Mouse (Mus musculus): Measurements from ENCODE around the gene Sptbn4. TPM values are rescaled to one million over a fixed set of nuclear protein-coding genes. Genes with fewer than 3 reads are reported as not detected.

Gene Sptbn4
- polyA plus RNA-seq, 1 experiment: 0.20 TPM

- Histone ChIP-seq H3K4me1 (ENCODE audit: control insufficient read depth, insufficient read depth, insufficient read length, low read length) (peaks cover 24% of the 10 kb centered on the region), H3K27ac (replicated peaks; ENCODE audit: low read depth, low read length) (peak overlapping the region; percentile 48), H3K4me3 (ENCODE audit: insufficient read depth, low read depth, low read length) (no peak overlapping the region)
These were observed 119.3 kb downstream of the Sptbn4 start for GRCm38 (mm10) chr7:27328161-27328560.

GRCm38 (mm10) chr7:27327500-27327899 is 120.0 kb downstream of the Sptbn4 start:
- H3K27ac ChIP-seq (replicated peaks; ENCODE audit: low read depth, low read length): no peak overlapping the region; the same call in 1 of the 2 replicates
- H3K4me1 ChIP-seq (ENCODE audit: control insufficient read depth, insufficient read depth, insufficient read length, low read length): peaks cover 26% of the 10 kb centered on the region
- no peak overlapping the region for H3K4me3 ChIP-seq (ENCODE audit: insufficient read depth, low read depth, low read length)

- Histone ChIP-seq H3K27ac (replicated peaks; ENCODE audit: low read depth, low read length) (peak overlapping the region; percentile 72), H3K4me3 (ENCODE audit: insufficient read depth, low read depth, low read length) (peak overlapping the region; percentile 39), H3K4me1 (ENCODE audit: control insufficient read depth, insufficient read depth, insufficient read length, low read length) (peaks cover 27% of the 10 kb centered on the region)
These were observed 121.2 kb downstream of the Sptbn4 start for GRCm38 (mm10) chr7:27326101-27326880.

GRCm38 (mm10) chr7:27325697-27326096 is 121.8 kb downstream of the Sptbn4 start:
- Histone ChIP-seq H3K27ac (replicated peaks; ENCODE audit: low read depth, low read length) (peak overlapping the region; percentile 72), H3K4me3 (ENCODE audit: insufficient read depth, low read depth, low read length) (peak overlapping the region; percentile 40), H3K4me1 (ENCODE audit: control insufficient read depth, insufficient read depth, insufficient read length, low read length) (peaks cover 27% of the 10 kb centered on the region)

- Histone ChIP-seq H3K27ac (replicated peaks; ENCODE audit: low read depth, low read length) (no peak overlapping the region), H3K4me1 (ENCODE audit: control insufficient read depth, insufficient read depth, insufficient read length, low read length) (peaks cover 27% of the 10 kb centered on the region), H3K4me3 (ENCODE audit: insufficient read depth, low read depth, low read length) (no peak overlapping the region)
These were observed 122.6 kb downstream of the Sptbn4 start for GRCm38 (mm10) chr7:27324928-27325327.

- no peak overlapping the region for H3K27ac ChIP-seq (replicated peaks; ENCODE audit: low read depth, low read length)
- H3K4me1 ChIP-seq (ENCODE audit: control insufficient read depth, insufficient read depth, insufficient read length, low read length): peaks cover 24% of the 10 kb centered on the region
- H3K4me3 ChIP-seq (ENCODE audit: insufficient read depth, low read depth, low read length): no peak overlapping the region
These were observed 123.3 kb downstream of the Sptbn4 start for GRCm38 (mm10) chr7:27324161-27324560.

- peaks cover 17% of the 10 kb centered on the region for H3K4me1 ChIP-seq (ENCODE audit: control insufficient read depth, insufficient read depth, insufficient read length, low read length)
- no peak overlapping the region for H3K4me3 ChIP-seq (ENCODE audit: insufficient read depth, low read depth, low read length)
- no peak overlapping the region for H3K27ac ChIP-seq (replicated peaks; ENCODE audit: low read depth, low read length)
These were observed 124.5 kb downstream of the Sptbn4 start for GRCm38 (mm10) chr7:27323001-27323400.

GRCm38 (mm10) chr7:27322291-27322690 is 125.2 kb downstream of the Sptbn4 start:
- peak overlapping the region; percentile 49; the same call in 1 of the 2 replicates for H3K27ac ChIP-seq (replicated peaks; ENCODE audit: low read depth, low read length)
- H3K4me1 ChIP-seq (ENCODE audit: control insufficient read depth, insufficient read depth, insufficient read length, low read length): peaks cover 13% of the 10 kb centered on the region; the same call in 1 of the 2 replicates
- H3K4me3 ChIP-seq (ENCODE audit: insufficient read depth, low read depth, low read length): 0 out of 2 replicates have a peak overlapping the region, but pooled peaks have one; percentile 17

GRCm38 (mm10) chr7:27319411-27319810 is 128.1 kb downstream of the Sptbn4 start:
- Histone ChIP-seq H3K4me3 (ENCODE audit: insufficient read depth, low read depth, low read length) (no peak overlapping the region), H3K27ac (replicated peaks; ENCODE audit: low read depth, low read length) (no peak overlapping the region), H3K4me1 (ENCODE audit: control insufficient read depth, insufficient read depth, insufficient read length, low read length) (peaks cover 2% of the 10 kb centered on the region; the same call in 1 of the 2 replicates)

GRCm38 (mm10) chr7:27315958-27316357 is 131.5 kb downstream of the Sptbn4 start:
- Histone ChIP-seq H3K4me1 (ENCODE audit: control insufficient read depth, insufficient read depth, insufficient read length, low read length) (peaks cover 2% of the 10 kb centered on the region; the same call in 1 of the 2 replicates), H3K4me3 (ENCODE audit: insufficient read depth, low read depth, low read length) (no peak overlapping the region), H3K27ac (replicated peaks; ENCODE audit: low read depth, low read length) (no peak overlapping the region)

GRCm38 (mm10) chr7:27314393-27314792 is 133.1 kb downstream of the Sptbn4 start:
- H3K4me3 ChIP-seq (ENCODE audit: insufficient read depth, low read depth, low read length): no peak overlapping the region
- H3K4me1 ChIP-seq (ENCODE audit: control insufficient read depth, insufficient read depth, insufficient read length, low read length): peaks cover 7% of the 10 kb centered on the region
- no peak overlapping the region for H3K27ac ChIP-seq (replicated peaks; ENCODE audit: low read depth, low read length)

GRCm38 (mm10) chr7:27311651-27312284 is 135.7 kb downstream of the Sptbn4 start:
- Histone ChIP-seq H3K27ac (replicated peaks; ENCODE audit: low read depth, low read length) (no peak overlapping the region), H3K4me3 (ENCODE audit: insufficient read depth, low read depth, low read length) (no peak overlapping the region), H3K4me1 (ENCODE audit: control insufficient read depth, insufficient read depth, insufficient read length, low read length) (peaks cover 7% of the 10 kb centered on the region)

GRCm38 (mm10) chr7:27310996-27311535 is 136.4 kb downstream of the Sptbn4 start:
- H3K4me3 ChIP-seq (ENCODE audit: insufficient read depth, low read depth, low read length): no peak overlapping the region
- H3K4me1 ChIP-seq (ENCODE audit: control insufficient read depth, insufficient read depth, insufficient read length, low read length): peaks cover 7% of the 10 kb centered on the region
- H3K27ac ChIP-seq (replicated peaks; ENCODE audit: low read depth, low read length): no peak overlapping the region

- Histone ChIP-seq H3K4me1 (ENCODE audit: control insufficient read depth, insufficient read depth, insufficient read length, low read length) (peaks cover 7% of the 10 kb centered on the region), H3K4me3 (ENCODE audit: insufficient read depth, low read depth, low read length) (no peak overlapping the region), H3K27ac (replicated peaks; ENCODE audit: low read depth, low read length) (no peak overlapping the region)
These were observed 137.2 kb downstream of the Sptbn4 start for GRCm38 (mm10) chr7:27310306-27310705.

- no peak overlapping the region for H3K27ac ChIP-seq (replicated peaks; ENCODE audit: low read depth, low read length)
- no peak overlapping the region for H3K4me3 ChIP-seq (ENCODE audit: insufficient read depth, low read depth, low read length)
- peaks cover 7% of the 10 kb centered on the region for H3K4me1 ChIP-seq (ENCODE audit: control insufficient read depth, insufficient read depth, insufficient read length, low read length)
These were observed 137.7 kb downstream of the Sptbn4 start for GRCm38 (mm10) chr7:27309832-27310231.
